Mouse (Mus musculus) lung, postnatal 0 days (tissue): ENCODE measurements at regions not wholly inside any gene's neighbourhood (a gene's known extent, or its start where the extent isn't known, plus 50 kb on each side); places are given as distances from the start of the nearest gene placed in this dataset.

Experiments used
- CTCF ChIP-seq: IDR thresholded peaks from 2 replicates; pipeline ENCODE4 v1.5.1; 2016; ENCODE audit warnings: antibody characterized with exemption, mild to moderate bottlenecking
- EP300 ChIP-seq: IDR thresholded peaks from 2 replicates; pipeline ENCODE4 v1.6.1; 2016; ENCODE audit warnings: antibody characterized with exemption, mild to moderate bottlenecking, control low read depth

- TF ChIP-seq CTCF (no peak), EP300 (no peak)
Measured at GRCm38 (mm10) chr7:136293536-136294145, 577.5 kb upstream of the Mki67 start.
